Mouse (Mus musculus): ENCODE measurements around the gene Gm4881. TPM values are rescaled to one million over a fixed set of nuclear protein-coding genes. Genes with fewer than 3 reads are reported as not detected.
"Not testable (repeated sequence)": the region's sequence is repeated elsewhere in the genome, so short reads cannot be mapped to it uniquely, and the experiment has no call there.

Gm4881 gene
- polyA plus RNA-seq, 1 experiment, result not detected

DNA sequence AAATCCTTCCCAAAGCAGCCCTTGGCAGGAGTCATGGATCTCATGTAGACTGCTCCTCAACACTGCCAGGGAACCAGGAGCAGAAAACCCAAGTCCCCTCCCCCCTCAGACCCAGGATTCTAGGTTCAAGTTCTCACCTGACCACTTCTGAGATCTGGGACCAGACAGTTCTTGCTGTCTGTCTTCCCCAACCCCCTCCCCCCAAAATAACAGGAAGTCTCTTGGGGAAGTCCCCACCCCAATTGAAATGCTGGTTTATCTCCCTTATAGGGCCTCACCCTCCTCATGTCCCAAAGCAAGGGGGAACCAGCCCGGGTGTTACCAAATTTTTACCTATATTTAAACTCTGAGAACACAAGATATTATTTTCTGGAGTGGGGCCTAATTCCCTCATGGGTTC lies 42.5 kb downstream of the Gm4881 start:
- Histone ChIP-seq H3K36me3 (ENCODE audit: control insufficient read depth, insufficient read depth) (peaks cover 7% of the 10 kb centered on the region), H3K27me3 (ENCODE audit: control insufficient read depth, insufficient read depth, insufficient read length) (no peaks in the 10 kb centered on the region), H3K4me3 (ENCODE audit: insufficient read depth, poor library complexity, severe bottlenecking) (no peak overlapping the region), H3K79me2 (ENCODE audit: control insufficient read depth, insufficient read depth) (peaks cover 26% of the 10 kb centered on the region), H3K79me3 (ENCODE audit: low read depth) (peaks cover 12% of the 10 kb centered on the region), H3ac (ENCODE audit: control insufficient read depth, insufficient read length, low read depth) (no peak overlapping the region)
- TF ChIP-seq MYOG (IDR thresholded peaks at IDR 0.05; ENCODE audit: control insufficient read depth, extremely low read depth, insufficient read length) (no peak), MAX (IDR thresholded peaks at IDR 0.05) (no peak), USF1 (IDR thresholded peaks at IDR 0.05; ENCODE audit: low read depth) (no peak), FOSL1 (IDR thresholded peaks at IDR 0.05; ENCODE audit: insufficient read depth, low read length, poor library complexity, severe bottlenecking) (no peak), CEBPB (IDR thresholded peaks at IDR 0.05; ENCODE audit: low read depth) (no peak), MYOD1 (IDR thresholded peaks at IDR 0.05; ENCODE audit: control insufficient read depth, insufficient read length, low read depth) (no peak), CTCF (IDR thresholded peaks at IDR 0.05; ENCODE audit: control insufficient read depth, insufficient read depth, insufficient read length) (no peak)

DNA sequence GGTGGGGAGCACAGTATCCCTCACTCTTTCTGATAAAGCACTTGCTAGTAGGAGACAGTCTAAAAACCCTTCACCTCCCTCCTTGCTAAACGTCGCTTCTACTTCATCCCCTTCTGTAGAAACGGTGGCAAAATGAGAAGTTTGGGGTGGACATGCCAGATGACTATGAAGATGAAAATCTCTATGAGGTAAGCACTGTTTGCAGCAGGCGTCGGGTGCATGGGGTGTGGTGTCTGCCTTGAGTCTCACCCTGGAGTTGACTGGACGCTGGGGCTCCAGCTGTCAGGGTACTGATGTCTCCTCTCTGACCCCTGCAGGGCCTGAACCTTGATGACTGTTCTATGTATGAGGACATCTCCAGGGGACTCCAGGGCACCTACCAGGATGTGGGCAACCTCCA lies 43.2 kb downstream of the Gm4881 start:
- H3ac ChIP-seq (ENCODE audit: control insufficient read depth, insufficient read length, low read depth), result no peak overlapping the region
- no peaks in the 10 kb centered on the region for H3K27me3 ChIP-seq (ENCODE audit: control insufficient read depth, insufficient read depth, insufficient read length)
- no peak overlapping the region for H3K4me3 ChIP-seq (ENCODE audit: insufficient read depth, poor library complexity, severe bottlenecking)
- H3K79me3 ChIP-seq (ENCODE audit: low read depth), result peaks cover 11% of the 10 kb centered on the region
- peaks cover 19% of the 10 kb centered on the region for H3K79me2 ChIP-seq (ENCODE audit: control insufficient read depth, insufficient read depth)
- TF ChIP-seq CTCF (IDR thresholded peaks at IDR 0.05; ENCODE audit: control insufficient read depth, insufficient read depth, insufficient read length) (no peak), USF1 (IDR thresholded peaks at IDR 0.05; ENCODE audit: low read depth) (no peak), MYOG (IDR thresholded peaks at IDR 0.05; ENCODE audit: control insufficient read depth, extremely low read depth, insufficient read length) (no peak), CEBPB (IDR thresholded peaks at IDR 0.05; ENCODE audit: low read depth) (no peak), MAX (IDR thresholded peaks at IDR 0.05) (no peak), MYOD1 (IDR thresholded peaks at IDR 0.05; ENCODE audit: control insufficient read depth, insufficient read length, low read depth) (no peak), FOSL1 (IDR thresholded peaks at IDR 0.05; ENCODE audit: insufficient read depth, low read length, poor library complexity, severe bottlenecking) (no peak)
- H3K36me3 ChIP-seq (ENCODE audit: control insufficient read depth, insufficient read depth), result peaks cover 7% of the 10 kb centered on the region

DNA sequence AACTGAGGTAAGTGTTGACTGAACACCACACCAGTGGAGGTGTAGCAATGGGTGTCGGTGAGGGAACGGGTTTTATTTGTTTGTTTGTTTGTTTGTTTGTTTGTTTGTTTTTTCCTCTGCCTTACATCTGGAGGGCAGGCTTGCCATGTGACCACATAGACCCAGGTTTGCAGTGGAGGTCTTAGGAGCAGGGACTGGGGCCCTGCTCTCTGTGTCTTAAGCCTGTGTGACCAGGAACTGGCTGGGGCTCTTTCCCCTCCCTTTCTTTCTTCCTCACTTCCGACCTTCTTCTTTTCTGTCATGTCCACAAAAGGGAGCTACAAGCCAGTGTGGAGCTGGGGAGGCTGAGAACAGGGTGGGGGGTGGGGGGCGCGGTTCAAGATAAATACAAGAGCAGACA lies 46.3 kb downstream of the Gm4881 start:
- Histone ChIP-seq H3K79me2 (ENCODE audit: control insufficient read depth, insufficient read depth) (no peaks in the 10 kb centered on the region), H3K79me3 (ENCODE audit: low read depth) (no peaks in the 10 kb centered on the region), H3K4me3 (ENCODE audit: insufficient read depth, poor library complexity, severe bottlenecking) (no peak overlapping the region), H3K27me3 (ENCODE audit: control insufficient read depth, insufficient read depth, insufficient read length) (no peaks in the 10 kb centered on the region), H3K36me3 (ENCODE audit: control insufficient read depth, insufficient read depth) (no peaks in the 10 kb centered on the region), H3ac (ENCODE audit: control insufficient read depth, insufficient read length, low read depth) (no peak overlapping the region)
- TF ChIP-seq USF1 (IDR thresholded peaks at IDR 0.05; ENCODE audit: low read depth) (no peak), CTCF (IDR thresholded peaks at IDR 0.05; ENCODE audit: control insufficient read depth, insufficient read depth, insufficient read length) (no peak), MYOD1 (IDR thresholded peaks at IDR 0.05; ENCODE audit: control insufficient read depth, insufficient read length, low read depth) (no peak), FOSL1 (IDR thresholded peaks at IDR 0.05; ENCODE audit: insufficient read depth, low read length, poor library complexity, severe bottlenecking) (no peak), MYOG (IDR thresholded peaks at IDR 0.05; ENCODE audit: control insufficient read depth, extremely low read depth, insufficient read length) (no peak), CEBPB (IDR thresholded peaks at IDR 0.05; ENCODE audit: low read depth) (no peak), MAX (IDR thresholded peaks at IDR 0.05) (no peak)

GRCm38 (mm10) chr7:24897224-24897623 lies 47.1 kb downstream of the Gm4881 start, which contains the start of gene Cd79a:
Gene Cd79a, plus strand, starts transcription at chr7:24897381.
- TF ChIP-seq MAX (IDR thresholded peaks at IDR 0.05) (no peak), CTCF (IDR thresholded peaks at IDR 0.05; ENCODE audit: control insufficient read depth, insufficient read depth, insufficient read length) (no peak), MYOD1 (IDR thresholded peaks at IDR 0.05; ENCODE audit: control insufficient read depth, insufficient read length, low read depth) (no peak), USF1 (IDR thresholded peaks at IDR 0.05; ENCODE audit: low read depth) (no peak), CEBPB (IDR thresholded peaks at IDR 0.05; ENCODE audit: low read depth) (no peak), MYOG (IDR thresholded peaks at IDR 0.05; ENCODE audit: control insufficient read depth, extremely low read depth, insufficient read length) (no peak), FOSL1 (IDR thresholded peaks at IDR 0.05; ENCODE audit: insufficient read depth, low read length, poor library complexity, severe bottlenecking) (no peak)

DNA sequence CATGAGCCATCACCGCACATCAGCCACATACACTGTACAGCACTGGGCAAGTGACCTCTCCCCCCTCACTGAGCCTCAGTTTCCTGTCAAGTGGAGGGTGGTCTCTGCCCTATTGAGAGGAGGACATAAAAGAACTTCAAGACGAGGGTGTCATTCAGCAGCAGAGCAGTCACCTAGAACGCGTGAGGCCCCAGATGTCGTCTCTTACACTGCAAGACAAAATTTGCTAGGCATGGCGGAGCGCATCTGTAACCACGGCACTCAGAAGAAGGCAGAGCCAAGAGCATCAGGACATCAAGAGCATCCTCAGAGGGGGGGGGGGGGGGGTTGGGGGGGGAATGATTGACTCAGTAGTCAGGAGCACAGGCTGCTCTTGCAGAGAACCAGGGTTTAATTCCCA lies 48.0 kb downstream of the Gm4881 start:
- H3K4me3 ChIP-seq (ENCODE audit: insufficient read depth, poor library complexity, severe bottlenecking), result no peak overlapping the region
- H3K27me3 ChIP-seq (ENCODE audit: control insufficient read depth, insufficient read depth, insufficient read length), result no peaks in the 10 kb centered on the region
- H3K79me3 ChIP-seq (ENCODE audit: low read depth), result no peaks in the 10 kb centered on the region
- peaks cover under 1% of the 10 kb centered on the region for H3K36me3 ChIP-seq (ENCODE audit: control insufficient read depth, insufficient read depth)
- no peak overlapping the region for H3ac ChIP-seq (ENCODE audit: control insufficient read depth, insufficient read length, low read depth)
- no peak for TF ChIP-seq MAX (IDR thresholded peaks at IDR 0.05)
- no peak for TF ChIP-seq CEBPB (IDR thresholded peaks at IDR 0.05; ENCODE audit: low read depth)
- no peak for TF ChIP-seq MYOD1 (IDR thresholded peaks at IDR 0.05; ENCODE audit: control insufficient read depth, insufficient read length, low read depth)
- TF ChIP-seq FOSL1 (IDR thresholded peaks at IDR 0.05; ENCODE audit: insufficient read depth, low read length, poor library complexity, severe bottlenecking), result no peak
- TF ChIP-seq CTCF (IDR thresholded peaks at IDR 0.05; ENCODE audit: control insufficient read depth, insufficient read depth, insufficient read length), result no peak
- TF ChIP-seq MYOG (IDR thresholded peaks at IDR 0.05; ENCODE audit: control insufficient read depth, extremely low read depth, insufficient read length), result no peak
- no peak for TF ChIP-seq USF1 (IDR thresholded peaks at IDR 0.05; ENCODE audit: low read depth)
- no peaks in the 10 kb centered on the region for H3K79me2 ChIP-seq (ENCODE audit: control insufficient read depth, insufficient read depth)

More at GRCm38 (mm10) chr7:24897224-24897623, 47.1 kb downstream of the Gm4881 start, which contains the start of gene Cd79a:
- Histone ChIP-seq H3K27me3 (ENCODE audit: control insufficient read depth, insufficient read depth, insufficient read length) (no peaks in the 10 kb centered on the region), H3K79me3 (ENCODE audit: low read depth) (no peaks in the 10 kb centered on the region), H3K4me3 (ENCODE audit: insufficient read depth, poor library complexity, severe bottlenecking) (no peak within 1 kb of the TSS), H3K36me3 (ENCODE audit: control insufficient read depth, insufficient read depth) (no peaks in the 10 kb centered on the region), H3K79me2 (ENCODE audit: control insufficient read depth, insufficient read depth) (no peaks in the 10 kb centered on the region), H3ac (ENCODE audit: control insufficient read depth, insufficient read length, low read depth) (no peak within 1 kb of the TSS)

- not testable (repeated sequence) for H3ac ChIP-seq (ENCODE audit: control insufficient read depth, insufficient read length, low read depth); H3K79me3 ChIP-seq (ENCODE audit: low read depth); H3K4me3 ChIP-seq (ENCODE audit: insufficient read depth, poor library complexity, severe bottlenecking); H3K36me3 ChIP-seq (ENCODE audit: control insufficient read depth, insufficient read depth); H3K79me2 ChIP-seq (ENCODE audit: control insufficient read depth, insufficient read depth); H3K27me3 ChIP-seq (ENCODE audit: control insufficient read depth, insufficient read depth, insufficient read length)
These were observed 48.5 kb downstream of the Gm4881 start for GRCm38 (mm10) chr7:24895749-24896148.
